Mouse (Mus musculus) thymus, postnatal 14 days (tissue): ENCODE data around the gene Tmem63b.
"Not testable (repeated sequence)": the region's sequence is repeated elsewhere in the genome, so short reads cannot be mapped to it uniquely, and the experiment has no call there.

Experiments
- DNase-seq: peaks from one replicate; pipeline ENCODE4 v3.0.0; 2021

The Tmem63b gene

GRCm38 (mm10) chr17:45667481-45667880 is 19.2 kb downstream of the Tmem63b start:
- DNase-seq = no peak

- no peak for DNase-seq
Observed at GRCm38 (mm10) chr17:45666091-45666490, 20.6 kb downstream of the Tmem63b start.

- no peak for DNase-seq
Observed at GRCm38 (mm10) chr17:45664608-45665007, 22.1 kb downstream of the Tmem63b start.

GRCm38 (mm10) chr17:45663106-45663919 is 23.4 kb downstream of the Tmem63b start:
- DNase-seq = peak; percentile 81

- no peak for DNase-seq
Observed at GRCm38 (mm10) chr17:45659225-45659624, 27.5 kb downstream of the Tmem63b start, which contains the start of gene Capn11. Gene Capn11, minus strand, starts transcription at chr17:45659325.

GRCm38 (mm10) chr17:45655820-45656219 is 30.9 kb downstream of the Tmem63b start:
- DNase-seq = peak; percentile 54

GRCm38 (mm10) chr17:45653233-45653632 is 33.5 kb downstream of the Tmem63b start:
- DNase-seq = no peak

- DNase-seq = no peak
Observed at GRCm38 (mm10) chr17:45644185-45644584, 42.5 kb downstream of the Tmem63b start.

GRCm38 (mm10) chr17:45642701-45643100 is 44.0 kb downstream of the Tmem63b start:
- peak; percentile 83 for DNase-seq

- no peak for DNase-seq
Observed at GRCm38 (mm10) chr17:45641981-45642380, 44.7 kb downstream of the Tmem63b start.

- peak; percentile 85 for DNase-seq
Observed at GRCm38 (mm10) chr17:45638596-45639295, 48.0 kb downstream of the Tmem63b start.

GRCm38 (mm10) chr17:45634033-45634432 is 52.7 kb downstream of the Tmem63b start:
- DNase-seq = no peak

GRCm38 (mm10) chr17:45631940-45632339 is 54.8 kb downstream of the Tmem63b start:
- DNase-seq = no peak

- DNase-seq = no peak
Observed at GRCm38 (mm10) chr17:45630992-45631391, 55.7 kb downstream of the Tmem63b start.

GRCm38 (mm10) chr17:45629861-45630694 is 56.6 kb downstream of the Tmem63b start:
- peak; percentile 87 for DNase-seq

GRCm38 (mm10) chr17:45628885-45629855 is 57.5 kb downstream of the Tmem63b start:
- peak; percentile 46 for DNase-seq

GRCm38 (mm10) chr17:45628160-45628559 is 58.5 kb downstream of the Tmem63b start:
- no peak for DNase-seq

GRCm38 (mm10) chr17:45626577-45627134 is 60.0 kb downstream of the Tmem63b start:
- DNase-seq = peak; percentile 83

GRCm38 (mm10) chr17:45623425-45623824 is 63.3 kb downstream of the Tmem63b start:
- DNase-seq = not testable (repeated sequence)

- DNase-seq = peak; percentile 71
Observed at GRCm38 (mm10) chr17:45619386-45620256, 67.1 kb downstream of the Tmem63b start.
